Mouse (Mus musculus) adrenal gland, adult (tissue): Measurements from ENCODE around the gene Otud7a.

ENCODE experiments used
- DNase-seq, 2 experiments: peaks; one replicate each; pipeline ENCODE4 v3.0.0; 2022 to 2023; ENCODE audit warnings: low spot score in 1 of 2; ENCODE audit not compliant: inconsistent age in 2 of 2

Otud7a gene

GRCm38 (mm10) chr7:63687056-63687455 is 242.5 kb downstream of the Otud7a start:
- DNase-seq: no peak

DNA sequence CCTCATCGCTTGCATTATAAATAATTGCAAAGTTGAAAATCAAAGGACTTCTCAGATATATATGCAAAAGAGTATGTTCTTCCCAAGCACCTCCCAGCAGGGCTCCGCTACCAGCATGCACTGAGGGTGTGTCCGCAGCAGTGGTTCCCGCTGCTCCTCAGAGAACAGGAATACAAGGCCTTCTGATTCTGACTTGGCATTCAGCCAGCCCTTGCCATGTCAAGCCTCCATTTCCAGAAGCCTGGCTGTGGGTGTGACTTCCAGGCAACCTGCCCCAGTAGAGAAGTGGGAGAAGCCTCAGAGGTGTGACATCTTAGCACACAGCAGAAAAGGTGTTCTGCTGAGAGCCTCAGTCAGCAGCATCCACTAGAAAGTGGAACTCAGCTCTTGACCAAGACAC is 253.4 kb downstream of the Otud7a start:
- peak; percentile 16 to 34 for DNase-seq

- DNase-seq: no peak
Observed at GRCm38 (mm10) chr7:63717903-63718302, 273.4 kb downstream of the Otud7a start.

GRCm38 (mm10) chr7:63719183-63719944 is 274.8 kb downstream of the Otud7a start:
- DNase-seq: no peak

DNA sequence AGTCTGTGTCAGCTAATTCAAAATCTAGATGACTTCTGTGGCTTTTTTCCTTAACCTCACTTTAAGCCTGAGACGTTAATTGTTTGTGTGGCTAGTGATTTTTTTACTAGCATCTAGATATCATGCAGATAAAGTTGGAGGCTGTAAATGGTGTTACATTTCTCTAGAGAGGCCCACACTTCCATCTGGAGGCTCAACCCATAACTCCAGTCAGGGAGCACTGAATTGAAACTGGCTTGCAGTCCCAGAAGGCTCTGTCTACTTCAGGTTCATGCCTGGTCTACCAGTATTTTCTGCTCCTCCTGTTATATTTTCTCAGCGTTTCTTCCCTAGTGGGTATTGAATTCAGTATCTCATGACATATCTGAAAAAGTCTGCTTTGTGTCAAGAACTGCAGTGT is 276.1 kb downstream of the Otud7a start:
- DNase-seq: no peak

DNA sequence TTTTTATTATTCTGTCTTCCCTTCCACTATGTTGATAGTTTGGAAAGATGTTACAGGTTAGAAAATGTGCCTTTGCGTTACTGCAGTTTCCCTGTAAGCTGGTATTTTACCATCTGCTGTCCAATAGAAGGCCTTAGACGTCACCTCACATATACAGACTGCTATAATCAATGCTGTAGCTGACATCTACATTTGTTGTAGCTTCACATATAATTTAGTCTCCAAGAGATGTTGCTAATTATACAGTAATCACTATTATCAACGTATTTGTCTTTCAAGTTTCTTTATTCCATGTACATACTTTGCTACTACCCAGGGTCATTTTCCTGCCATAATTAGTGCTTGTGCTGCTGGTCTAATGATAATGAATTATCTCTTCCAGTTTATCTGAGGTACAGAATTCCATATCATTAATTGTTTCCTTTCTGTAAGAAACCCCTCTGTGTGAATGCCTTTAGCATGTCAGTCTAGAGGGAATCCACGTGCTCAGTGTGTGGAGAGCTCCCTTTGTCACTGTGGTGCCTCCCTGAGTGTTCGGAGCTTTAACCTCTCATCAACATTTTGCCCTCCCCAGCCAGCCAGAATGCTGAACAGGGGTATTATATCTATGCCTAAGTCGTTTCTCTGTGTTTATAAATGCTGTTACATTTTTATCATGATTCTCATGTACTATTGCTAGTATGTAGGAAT is 280.6 kb downstream of the Otud7a start:
- DNase-seq: no peak

- DNase-seq: peak in 1 of 2 experiments; percentile 34
Observed at GRCm38 (mm10) chr7:63729605-63730004, 285.1 kb downstream of the Otud7a start.

GRCm38 (mm10) chr7:63730012-63730411 is 285.5 kb downstream of the Otud7a start:
- no peak for DNase-seq

GRCm38 (mm10) chr7:63737725-63738124 is 293.2 kb downstream of the Otud7a start:
- DNase-seq: peak in 1 of 2 experiments; percentile 58

DNA sequence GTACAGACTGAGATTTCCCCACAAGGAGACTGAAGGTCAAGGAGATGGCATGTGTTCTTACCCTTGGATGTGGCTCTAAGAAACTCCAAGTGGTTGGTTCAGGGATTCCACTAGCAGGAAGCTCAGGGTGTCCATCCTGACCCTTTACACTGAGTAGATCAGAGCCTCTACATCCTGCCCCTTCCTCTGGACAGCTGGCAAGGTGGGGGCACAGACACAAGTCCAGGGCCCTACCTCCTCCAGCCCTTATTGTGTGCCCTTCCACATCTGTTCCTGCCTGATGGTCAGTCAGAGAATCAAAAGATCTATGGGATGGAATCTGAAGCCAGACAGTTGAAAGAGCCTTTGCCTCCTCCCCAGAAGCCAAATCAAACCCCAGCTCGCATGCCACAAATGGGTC is 293.6 kb downstream of the Otud7a start:
- no peak for DNase-seq

DNA sequence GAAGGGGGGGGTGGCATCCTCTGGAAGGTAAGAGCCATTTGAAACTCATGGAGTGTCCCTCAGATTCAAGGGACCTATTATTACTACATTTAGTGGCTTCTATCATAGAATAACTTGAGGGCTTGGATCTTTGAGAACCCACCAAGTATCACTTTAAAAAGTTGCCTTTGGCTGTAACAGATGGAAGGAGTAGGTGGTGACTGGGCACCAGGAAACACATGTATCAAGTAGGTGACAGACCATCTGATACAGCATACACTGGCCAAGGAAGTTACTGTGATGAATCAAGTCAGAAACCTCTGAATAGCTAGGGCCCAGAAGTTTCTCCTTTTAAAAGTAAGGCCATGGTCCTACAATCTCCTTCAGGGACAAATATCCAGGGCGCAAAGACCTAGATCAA is 298.6 kb downstream of the Otud7a start:
- no peak for DNase-seq

DNA sequence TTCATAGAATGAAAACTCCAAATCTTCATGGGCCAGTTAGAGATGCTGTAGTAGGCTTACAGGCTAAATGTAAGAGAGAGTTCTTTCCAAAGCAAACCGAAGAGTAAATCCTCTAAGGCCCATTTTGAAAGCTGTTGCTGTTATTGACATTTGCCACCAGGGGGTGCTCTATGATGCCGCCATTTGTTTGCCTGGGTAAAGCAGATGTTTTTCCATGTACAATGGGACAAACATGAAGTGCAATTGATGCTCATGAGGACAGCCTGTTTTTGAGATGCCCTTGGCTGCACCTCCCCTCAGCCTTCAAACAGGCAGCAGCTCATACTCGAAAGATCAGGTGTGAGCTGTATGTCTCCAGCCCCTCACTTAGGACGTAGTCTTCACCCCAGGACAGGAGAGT is 307.5 kb downstream of the Otud7a start:
- DNase-seq: peak; percentile 45 to 82

- DNase-seq: peak; percentile 66 to 86
Observed at GRCm38 (mm10) chr7:63753274-63753751, 308.8 kb downstream of the Otud7a start.

GRCm38 (mm10) chr7:63754573-63755475 is 310.3 kb downstream of the Otud7a start:
- peak; percentile 53 to 74 for DNase-seq

DNA sequence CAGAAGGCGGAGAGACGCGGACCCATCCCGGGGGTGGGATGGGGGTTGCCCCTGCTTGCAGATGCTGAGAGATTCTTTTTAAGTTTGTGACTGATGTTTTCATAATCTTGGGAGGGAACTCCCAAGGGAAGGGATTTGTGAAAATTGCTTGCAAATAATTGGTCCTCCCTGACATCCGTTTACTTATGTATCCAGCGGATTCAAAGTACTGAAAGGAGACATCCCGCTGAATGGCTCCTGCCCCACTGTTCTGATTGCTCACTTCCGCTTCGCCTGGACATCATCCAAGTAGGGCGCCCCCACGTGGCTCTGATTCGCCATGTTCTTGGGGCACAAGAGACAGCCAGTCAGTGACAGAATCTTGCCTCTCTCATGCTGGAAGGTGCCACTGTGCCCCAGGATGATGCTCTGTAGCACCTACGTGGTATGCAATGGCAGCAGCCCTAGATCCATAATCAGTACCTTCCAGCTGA is 311.0 kb downstream of the Otud7a start:
- DNase-seq: peak; percentile 92 to 98

DNA sequence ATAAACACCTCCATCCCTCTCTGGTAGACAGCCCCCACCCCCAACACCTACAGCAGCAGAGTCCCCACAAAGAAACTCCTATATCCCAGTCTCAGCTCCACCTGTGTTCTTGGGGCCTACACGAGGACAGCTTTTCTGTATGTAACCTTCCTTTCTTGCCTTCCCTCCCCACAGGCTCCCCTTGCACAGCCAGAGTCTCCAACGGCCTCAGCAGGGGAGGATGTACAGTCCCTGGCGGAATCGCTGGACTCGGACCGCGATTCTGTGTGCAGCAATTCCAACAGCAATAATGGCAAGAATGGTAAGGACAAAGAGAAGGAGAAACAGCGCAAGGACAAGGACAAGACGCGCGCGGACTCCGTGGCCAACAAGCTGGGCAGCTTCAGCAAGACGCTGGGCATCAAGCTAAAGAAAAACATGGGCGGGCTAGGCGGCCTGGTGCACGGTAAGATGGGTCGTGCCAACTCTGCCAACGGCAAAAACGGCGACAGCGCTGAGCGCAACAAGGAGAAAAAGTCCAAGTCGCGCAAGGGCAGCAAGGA is 312.7 kb downstream of the Otud7a start:
- no peak for DNase-seq

- DNase-seq: peak in 1 of 2 experiments; percentile 41
Observed at GRCm38 (mm10) chr7:63757678-63758239, 313.2 kb downstream of the Otud7a start.

GRCm38 (mm10) chr7:63758240-63758826 is 313.8 kb downstream of the Otud7a start:
- DNase-seq: peak in 1 of 2 experiments; percentile 38

- DNase-seq: no peak
Observed at GRCm38 (mm10) chr7:63759606-63760005, 315.1 kb downstream of the Otud7a start.

GRCm38 (mm10) chr7:63762529-63762928 is 318.0 kb downstream of the Otud7a start:
- DNase-seq: no peak
